ENCODE assay signal across 10 mouse cellular contexts in the genomic region with DNA sequence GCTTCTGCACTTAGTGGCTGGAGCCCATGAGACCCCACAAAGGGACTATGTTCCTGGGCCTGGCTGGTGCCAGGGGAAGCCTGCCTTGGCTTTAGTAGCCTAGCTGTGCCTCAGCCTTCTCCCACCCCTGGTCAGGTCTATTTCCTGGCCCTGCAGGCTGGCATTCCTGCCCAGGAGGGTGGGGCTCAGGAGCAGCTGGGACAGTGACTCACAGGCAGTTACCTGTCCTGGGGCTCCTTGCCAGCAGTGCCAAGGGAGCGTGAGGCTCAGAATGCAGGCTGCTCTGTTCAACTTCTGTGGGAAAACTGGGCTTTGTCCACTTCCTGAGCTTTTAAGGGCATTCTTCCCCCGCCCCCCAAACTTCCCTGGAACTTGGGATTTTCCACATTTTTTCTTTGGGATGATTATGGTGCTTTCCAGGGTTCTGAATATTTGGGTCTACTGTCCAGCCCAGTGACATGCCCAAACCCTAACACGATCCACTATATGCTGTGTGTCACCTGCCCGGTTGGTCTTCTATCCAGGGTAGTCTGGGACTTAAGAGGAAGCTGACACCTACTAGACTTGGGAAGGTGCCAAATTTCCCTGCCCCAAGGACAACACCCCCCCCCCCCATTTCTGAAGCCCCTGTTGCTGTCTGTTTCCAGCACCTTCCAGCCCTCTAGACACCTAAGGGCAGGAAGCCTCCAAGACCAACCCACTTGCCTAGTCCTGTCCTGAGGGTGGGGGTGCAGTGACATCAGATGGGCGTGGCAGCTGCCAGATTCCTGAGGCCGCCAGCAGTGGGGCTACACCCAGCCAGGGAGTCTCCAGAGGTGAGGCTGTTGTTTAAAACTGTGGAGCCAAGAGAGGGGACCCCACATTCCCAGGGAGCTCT. TPM values are rescaled to one million over a fixed set of nuclear protein-coding genes. Genes with fewer than 3 reads are reported as not detected.
DNase-seq lines count a peak whose midpoint lies in the region; ATAC-seq and TF ChIP-seq lines count a peak whose summit lies in the region.
"Had no signal": no experiment of that assay in that cellular context is flagged by ENCODE, and none has a peak within 500 bp of the region (broad histone marks: within the 10 kb centered on the region; RNA-seq: fewer than 3 reads in every experiment).

No protein-coding gene starts in this region.

- TF ChIP-seq CTCF in lung, embryonic 14.5 days (IDR thresholded peaks at IDR 0.05; ENCODE audit: low read depth) = no peak

- WGBS in liver, embryonic 11.5 days = 49% methylated on average over 6 of the region's 6 CpGs
- WGBS in embryonic facial prominence, embryonic 10.5 days = 68% methylated on average over 6 of the region's 6 CpGs
- 43% methylated on average over 6 of the region's 6 CpGs for WGBS in lung, embryonic 14.5 days

- peak; percentile 12 for DNase-seq in liver
- DNase-seq in liver, embryonic 11.5 days (ENCODE audit: low spot score) = no peak
- peak; percentile 25 for DNase-seq in embryonic facial prominence, embryonic 10.5 days (ENCODE audit: low spot score)
- DNase-seq in lung, embryonic 14.5 days = peak; percentile 65
- DNase-seq in urinary bladder, postnatal 4 days (ENCODE audit: low spot score in 2 of 2) = peak; percentile 59 to 66
- no peak for DNase-seq in spleen, postnatal 10 days (ENCODE audit: low spot score in 2 of 2)
- no peak for DNase-seq in spleen, postnatal 36 days (ENCODE audit: low spot score in 2 of 2)
- no peak for DNase-seq in right cerebral cortex, postnatal 36 days (ENCODE audit: low spot score in 2 of 2)

- H3K4me2 ChIP-seq in liver, embryonic 11.5 days = no peak overlapping the region
- peak overlapping the region; percentile 53 for H3K4me2 ChIP-seq in lung, embryonic 14.5 days
- H3K4me2 ChIP-seq: heart, embryonic 13.5 days; neural tube, embryonic 13.5 days had no signal

- H3K27me3 ChIP-seq in liver, embryonic 11.5 days (replicated peaks; ENCODE audit: control insufficient read depth, insufficient read depth, low read length) = no peaks in the 10 kb centered on the region
- H3K27me3 ChIP-seq in embryonic facial prominence, embryonic 10.5 days (replicated peaks; ENCODE audit: low read depth, poor library complexity, severe bottlenecking) = peaks cover 13% of the 10 kb centered on the region; the same call in 1 of the 2 replicates
- no peaks in the 10 kb centered on the region for H3K27me3 ChIP-seq in lung, embryonic 14.5 days (ENCODE audit: insufficient read depth, low read length)
- H3K27me3 ChIP-seq: heart, embryonic 13.5 days; neural tube, embryonic 13.5 days had no signal

- H3K36me3 ChIP-seq in liver, embryonic 11.5 days (ENCODE audit: control insufficient read depth, insufficient read depth, low read length) = no peaks in the 10 kb centered on the region
- H3K36me3 ChIP-seq in embryonic facial prominence, embryonic 10.5 days (replicated peaks) = no peaks in the 10 kb centered on the region
- no peaks in the 10 kb centered on the region for H3K36me3 ChIP-seq in lung, embryonic 14.5 days (ENCODE audit: insufficient read depth)
- H3K36me3 ChIP-seq: heart, embryonic 13.5 days; neural tube, embryonic 13.5 days had no signal

- ATAC-seq in liver, embryonic 11.5 days (replicated peaks; ENCODE audit: low FRiP score) = no peak
- ATAC-seq in lung, embryonic 14.5 days (ENCODE audit: insufficient read depth) = peak; percentile 94

- no peak overlapping the region for H3K4me3 ChIP-seq in liver, embryonic 11.5 days (ENCODE audit: low read depth, low read length)
- no peak overlapping the region; the same call in 1 of the 2 replicates for H3K4me3 ChIP-seq in embryonic facial prominence, embryonic 10.5 days
- H3K4me3 ChIP-seq in lung, embryonic 14.5 days (ENCODE audit: low read depth, low read length) = peak overlapping the region; percentile 14; the same call in 1 of the 2 replicates
- H3K4me3 ChIP-seq: heart, embryonic 13.5 days; neural tube, embryonic 13.5 days had no signal

- no peak overlapping the region for H3K27ac ChIP-seq in liver, embryonic 11.5 days (ENCODE audit: low read depth, low read length)
- H3K27ac ChIP-seq in embryonic facial prominence, embryonic 10.5 days (replicated peaks) = no peak overlapping the region; the same call in 1 of the 2 replicates
- peak overlapping the region; percentile 88 for H3K27ac ChIP-seq in lung, embryonic 14.5 days (ENCODE audit: low read depth)
- H3K27ac ChIP-seq: heart, embryonic 13.5 days; neural tube, embryonic 13.5 days had no signal

- H3K9me3 ChIP-seq in liver, embryonic 11.5 days (ENCODE audit: control insufficient read depth, low read length) = no peaks in the 10 kb centered on the region
- no peaks in the 10 kb centered on the region for H3K9me3 ChIP-seq in embryonic facial prominence, embryonic 10.5 days
- no peaks in the 10 kb centered on the region for H3K9me3 ChIP-seq in lung, embryonic 14.5 days (ENCODE audit: low read depth, low read length)
- H3K9me3 ChIP-seq: heart, embryonic 13.5 days; neural tube, embryonic 13.5 days had no signal

- H3K4me1 ChIP-seq in liver, embryonic 11.5 days (replicated peaks; ENCODE audit: control insufficient read depth, insufficient read depth, low read length) = no peaks in the 10 kb centered on the region
- H3K4me1 ChIP-seq in embryonic facial prominence, embryonic 10.5 days = peaks cover 11% of the 10 kb centered on the region
- H3K4me1 ChIP-seq in lung, embryonic 14.5 days (ENCODE audit: insufficient read depth) = no peaks in the 10 kb centered on the region

- no peak overlapping the region for H3K9ac ChIP-seq in liver, embryonic 11.5 days (ENCODE audit: low read depth, low read length)
- H3K9ac ChIP-seq in lung, embryonic 14.5 days = peak overlapping the region; percentile 33
- H3K9ac ChIP-seq: heart, embryonic 13.5 days; neural tube, embryonic 13.5 days had no signal

RNA-seq across cellular contexts. Expression of a gene that starts 28.4 kb away (rescaled TPM):
- 33.2 and 33.3 TPM in 2 replicates for polyA plus RNA-seq in liver, embryonic 11.5 days (2014; fragmentation: Nextera tagmentation; extraction: Ambion mirVana)
- 7.0 and 7.7 TPM in 2 replicates for polyA plus RNA-seq in embryonic facial prominence, embryonic 10.5 days (2016; fragmentation: Nextera tagmentation; extraction: Ambion mirVana)
- 49.0 and 67.3 TPM in 2 replicates for polyA plus RNA-seq in lung, embryonic 14.5 days (2014; fragmentation: Nextera tagmentation; extraction: Ambion mirVana)

RNA-seq across cellular contexts. Expression of a gene that starts 37.6 kb away (rescaled TPM):
- polyA plus RNA-seq in liver, embryonic 11.5 days (2014; fragmentation: Nextera tagmentation; extraction: Ambion mirVana) = 1.1 and 1.8 TPM in 2 replicates
- 0.41 TPM in 1 of 2 replicates, not detected in the other for polyA plus RNA-seq in embryonic facial prominence, embryonic 10.5 days (2016; fragmentation: Nextera tagmentation; extraction: Ambion mirVana)
- polyA plus RNA-seq in lung, embryonic 14.5 days (2014; fragmentation: Nextera tagmentation; extraction: Ambion mirVana) = 1.6 and 2.1 TPM in 2 replicates
- polyA plus RNA-seq: neural tube, embryonic 13.5 days had no signal

Comparison
In these comparisons a context has a peak if more than half of its experiments do, and no peak if none do; other contexts are left out.
1. DNase-seq: peak in liver (single experiment), embryonic facial prominence, embryonic 10.5 days (single experiment), lung, embryonic 14.5 days (single experiment) and urinary bladder, postnatal 4 days (2 of 2); none in liver, embryonic 11.5 days (single experiment), spleen, postnatal 10 days (0 of 2), spleen, postnatal 36 days (0 of 2) and right cerebral cortex, postnatal 36 days (0 of 2).